Mouse (Mus musculus) bone marrow macrophage, adult 2 months (primary cell): ENCODE measurements around the gene Syt2.

Experiments used
- CTCF ChIP-seq: IDR thresholded peaks from 2 replicates; pipeline ENCODE4 v1.5.1; 2012; ENCODE audit warnings: low read depth, mild to moderate bottlenecking, low read length, moderate library complexity
- POLR2A ChIP-seq: IDR thresholded peaks from 2 replicates; pipeline ENCODE4 v1.6.1; 2012; ENCODE audit warnings: mild to moderate bottlenecking, low read depth, low read length, borderline replicate concordance

DNA sequence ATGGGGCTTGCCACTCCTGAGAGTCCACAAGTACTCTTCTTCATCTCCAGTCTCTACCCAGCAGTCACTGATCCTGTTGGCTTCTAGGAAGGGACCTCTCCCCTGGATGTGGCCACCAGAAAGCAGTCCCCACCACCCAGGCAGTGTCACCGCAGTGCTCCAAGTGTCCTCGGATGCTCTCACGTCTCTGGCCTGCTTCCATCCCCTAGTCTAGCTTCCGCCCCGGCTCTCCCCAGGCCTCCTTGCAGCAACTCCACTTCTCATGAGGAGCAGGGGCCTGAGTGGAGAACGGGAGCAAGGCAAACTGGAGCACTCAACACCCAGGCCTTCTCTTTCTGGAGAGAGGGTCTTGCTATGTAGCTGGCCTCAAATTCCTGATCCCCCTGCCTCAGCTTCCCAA lies 112.7 kb downstream of the Syt2 start:
- TF ChIP-seq CTCF = no peak
- no peak for TF ChIP-seq POLR2A
